Mouse (Mus musculus) monocyte, adult 59 days (primary cell): ENCODE data around the gene Sprr2d. TPM values are rescaled to one million over a fixed set of nuclear protein-coding genes. Genes with fewer than 3 reads are reported as not detected.

Source experiments
- total RNA-seq, 2 experiments: library from RNA; stranded (reverse); gene quantifications; one replicate each; pipeline ENCODE4 v1.2.4; 2023

Sprr2d gene
- not detected for total RNA-seq

GRCm38 (mm10) chr3:92338840-92339239, at the start of gene Sprr2d:
Sprr2d (plus strand) TSS chr3:92339140.

GRCm38 (mm10) chr3:92316320-92316719, 22.6 kb upstream of the Sprr2d start, which contains the start of gene Sprr2b:
Sprr2b (plus strand) TSS chr3:92316620.

GRCm38 (mm10) chr3:92351843-92352242, 12.9 kb downstream of the Sprr2d start, which contains the start of gene Sprr2e:
Sprr2e (plus strand) TSS chr3:92352143.

GRCm38 (mm10) chr3:92364887-92365286, 25.9 kb downstream of the Sprr2d start, which contains the start of gene Sprr2f:
Sprr2f (plus strand) TSS chr3:92365187.

GRCm38 (mm10) chr3:92385385-92385784, 46.4 kb downstream of the Sprr2d start, which contains the start of gene Sprr2h:
Sprr2h (plus strand) TSS chr3:92385685.

Other genes starting within 250 kb of the Sprr2d start
- not detected for gene Prr9, start 215.2 kb upstream of the Sprr2d start, total RNA-seq
- gene Lelp1, start 196.4 kb upstream of the Sprr2d start, total RNA-seq, result not detected
- not detected for gene Sprr2a1, start 123.3 kb upstream of the Sprr2d start, total RNA-seq
- not detected for gene Sprr2a2, start 123.2 kb upstream of the Sprr2d start, total RNA-seq
- gene Sprr2a3, start 53.7 kb upstream of the Sprr2d start, total RNA-seq, result not detected
- not detected for gene Sprr2b, start 22.5 kb upstream of the Sprr2d start, total RNA-seq
- gene Sprr2e, start 13.0 kb downstream of the Sprr2d start, total RNA-seq, result not detected
- gene Sprr2f, start 26.0 kb downstream of the Sprr2d start, total RNA-seq, result not detected
- not detected for gene Sprr2h, start 46.5 kb downstream of the Sprr2d start, total RNA-seq
- gene Sprr2i, start 68.9 kb downstream of the Sprr2d start, total RNA-seq, result not detected
- gene Sprr2j-ps, start 78.9 kb downstream of the Sprr2d start, total RNA-seq, result not detected
- 1 to 10 TPM in 1 of 2 experiments, under 1 TPM in 1; 0.86 to 2.0 TPM for gene Gm9774, start 90.3 kb downstream of the Sprr2d start, total RNA-seq
- gene Sprr2k, start 93.4 kb downstream of the Sprr2d start, total RNA-seq, result not detected
- not detected for gene Sprr1b, start 99.6 kb downstream of the Sprr2d start, total RNA-seq
- gene Sprr3, start 119.6 kb downstream of the Sprr2d start, total RNA-seq, result not detected
- gene Sprr1a, start 146.8 kb downstream of the Sprr2d start, total RNA-seq, result not detected
- gene Sprr4, start 161.4 kb downstream of the Sprr2d start, total RNA-seq, result not detected
- not detected for gene 2310046K23Rik, start 195.4 kb downstream of the Sprr2d start, total RNA-seq
- gene Ivl, start 234.6 kb downstream of the Sprr2d start, total RNA-seq, result not detected
- not detected for gene Smcp, start 249.9 kb downstream of the Sprr2d start, total RNA-seq